Mouse (Mus musculus) forebrain, embryonic 16.5 days (tissue): ENCODE measurements around the gene Pram1. TPM values are rescaled to one million over a fixed set of nuclear protein-coding genes. Genes with fewer than 3 reads are reported as not detected.

Experiments used
- ATAC-seq: fragments of 200-750 bp; cut with Nextera tagmentation; 2 replicates; pipeline ENCODE4 v1.8.0; 2017; ENCODE audit warnings: mild to moderate bottlenecking, moderate library complexity
- H3K27ac ChIP-seq: fragments of 300-500 bp; sonication (generic); 2 replicates; pipeline ENCODE4 v1.5.1; 2014; ENCODE audit warnings: low read length, control low read depth
- H3K27me3 ChIP-seq: fragments of 300-500 bp; sonication (generic); replicated peaks from 2 replicates; pipeline ENCODE4 v1.6.1; 2014; ENCODE audit warnings: low read length; ENCODE audit not compliant: control insufficient read depth, insufficient read depth
- H3K36me3 ChIP-seq: fragments of 300-500 bp; sonication (generic); 2 replicates; pipeline ENCODE4 v1.6.1; 2014; ENCODE audit not compliant: control insufficient read depth, insufficient read depth
- H3K4me1 ChIP-seq: fragments of 300-500 bp; sonication (generic); replicated peaks from 2 replicates; pipeline ENCODE4 v1.6.1; 2014; ENCODE audit warnings: low read length; ENCODE audit not compliant: control insufficient read depth, insufficient read depth
- H3K4me2 ChIP-seq: fragments of 300-500 bp; sonication (generic); 2 replicates; pipeline ENCODE4 v1.6.1; 2014; ENCODE audit warnings: mild to moderate bottlenecking, low read length, control low read depth
- H3K4me3 ChIP-seq: fragments of 300-500 bp; sonication (generic); replicated peaks from 2 replicates; pipeline ENCODE4 v1.5.1; 2014; ENCODE audit warnings: mild to moderate bottlenecking, low read length, control low read depth
- H3K9ac ChIP-seq: fragments of 300-500 bp; sonication (generic); replicated peaks from 2 replicates; pipeline ENCODE4 v1.6.1; 2014; ENCODE audit warnings: low read depth, low read length, control low read depth
- H3K9me3 ChIP-seq: fragments of 300-500 bp; sonication (generic); 2 replicates; pipeline ENCODE4 v1.6.1; 2016; ENCODE audit warnings: low read length; ENCODE audit not compliant: control insufficient read depth
- WGBS: fragments of 180-500 bp; shearing (Covaris S2); extraction: QIAGEN DNeasy Blood & Tissue Kit; methylation state at CpG from one replicate; pipeline ENCODE4 v1.1.7; 2014; 5-methylcytosine and 5-hydroxymethylcytosine counted together
- polyA plus RNA-seq: library from polyadenylated mRNA; unstranded; fragments of >200 nt; fragmentation: Nextera tagmentation; extraction: Ambion mirVana; gene quantifications from 2 replicates; pipeline ENCODE4 v1.2.1, GENCODE M21; 2015

Gene Pram1
- polyA plus RNA-seq, 1 experiment from 2014 or later: 0.52 TPM

DNA sequence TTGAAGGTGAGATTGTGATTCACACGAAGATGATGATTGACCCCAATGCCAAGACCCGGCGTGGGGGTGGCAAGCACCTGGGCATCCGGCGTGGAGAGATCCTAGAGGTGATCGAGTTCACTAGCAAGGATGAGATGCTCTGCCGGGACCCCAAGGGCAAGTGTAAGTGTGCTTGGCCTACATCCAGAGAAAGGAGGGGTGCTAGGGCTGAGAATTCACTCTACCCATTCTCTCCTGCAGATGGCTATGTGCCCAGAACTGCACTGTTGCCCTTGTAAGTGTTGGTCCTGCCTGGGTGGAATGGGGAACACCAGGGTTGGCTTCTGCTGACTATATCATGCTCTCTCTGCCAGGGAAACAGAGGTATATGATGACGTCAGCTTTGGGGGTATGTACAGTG lies 7.2 kb downstream of the Pram1 start:
- 96% methylated on average over 8 of the region's 8 CpGs for WGBS

DNA sequence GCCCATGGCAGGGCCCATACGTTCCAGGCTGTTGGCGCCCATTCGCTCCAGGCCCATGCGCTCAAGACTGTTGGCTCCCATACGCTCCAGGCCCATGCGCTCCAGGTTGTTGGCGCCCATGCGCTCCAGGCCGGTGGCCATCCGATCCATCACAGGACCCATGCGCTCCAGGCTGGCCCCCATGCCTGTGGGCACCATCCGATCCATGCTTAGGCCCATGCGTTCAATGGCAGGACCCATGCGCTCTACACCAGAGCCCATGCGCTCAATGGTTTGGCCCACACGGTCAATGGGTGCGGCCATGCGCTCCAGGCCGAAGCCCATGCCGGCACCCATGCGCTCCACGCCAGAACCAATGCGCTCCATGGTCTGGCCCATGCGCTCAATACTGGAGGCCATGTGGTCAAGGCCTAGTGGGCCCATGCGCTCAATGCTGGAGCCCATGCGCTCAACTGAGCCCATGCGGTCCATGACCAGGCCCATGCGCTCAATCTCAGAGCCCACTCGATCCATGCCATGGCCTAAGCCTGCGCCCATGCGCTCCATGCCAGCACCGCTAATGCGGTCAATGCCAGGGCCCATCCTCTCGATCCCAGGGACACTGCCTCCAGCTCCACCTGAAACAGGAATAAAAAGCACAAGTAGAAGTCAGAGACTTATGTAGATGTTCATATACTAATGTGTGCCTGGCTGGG lies 12.1 kb downstream of the Pram1 start:
- ATAC-seq: no peak; the same call in 1 of the 2 replicates
- Histone ChIP-seq H3K27me3 (no peaks in the 10 kb centered on the region), H3K27ac (no peak overlapping the region), H3K9ac (no peak overlapping the region), H3K4me2 (no peak overlapping the region), H3K36me3 (peaks cover 56% of the 10 kb centered on the region), H3K9me3 (no peaks in the 10 kb centered on the region), H3K4me3 (no peak overlapping the region), H3K4me1 (no peaks in the 10 kb centered on the region)
- WGBS: 98% methylated on average over 34 of the region's 34 CpGs

More for the DNA sequence above, 7.2 kb downstream of the Pram1 start:
- no peaks in the 10 kb centered on the region for H3K27me3 ChIP-seq
- H3K4me1 ChIP-seq: no peaks in the 10 kb centered on the region
- H3K4me3 ChIP-seq: no peak overlapping the region
- no peak overlapping the region for H3K9ac ChIP-seq
- peaks cover 42% of the 10 kb centered on the region for H3K36me3 ChIP-seq
- H3K4me2 ChIP-seq: no peak overlapping the region
- H3K27ac ChIP-seq: no peak overlapping the region
- no peak for ATAC-seq
- H3K9me3 ChIP-seq: no peaks in the 10 kb centered on the region

GRCm38 (mm10) chr17:33666813-33667212 lies 29.0 kb downstream of the Pram1 start:
- H3K9me3 ChIP-seq: no peaks in the 10 kb centered on the region
- 82% methylated on average over 3 of the region's 3 CpGs for WGBS
- H3K36me3 ChIP-seq: peaks cover 27% of the 10 kb centered on the region
- no peak overlapping the region for H3K27ac ChIP-seq
- H3K4me1 ChIP-seq: peaks cover 15% of the 10 kb centered on the region
- ATAC-seq: no peak
- H3K4me3 ChIP-seq: no peak overlapping the region
- no peak overlapping the region for H3K4me2 ChIP-seq
- no peak overlapping the region for H3K9ac ChIP-seq
- H3K27me3 ChIP-seq: no peaks in the 10 kb centered on the region

- no peaks in the 10 kb centered on the region for H3K27me3 ChIP-seq
- peaks cover 15% of the 10 kb centered on the region for H3K4me1 ChIP-seq
- peaks cover 12% of the 10 kb centered on the region; the same call in 1 of the 2 replicates for H3K36me3 ChIP-seq
- no peak overlapping the region for H3K27ac ChIP-seq
- H3K4me2 ChIP-seq: no peak overlapping the region
- 51% methylated on average over 3 of the region's 3 CpGs for WGBS
- no peaks in the 10 kb centered on the region for H3K9me3 ChIP-seq
- no peak overlapping the region for H3K4me3 ChIP-seq
- no peak overlapping the region for H3K9ac ChIP-seq
- no peak for ATAC-seq
Observed at GRCm38 (mm10) chr17:33669681-33670080, 31.8 kb downstream of the Pram1 start.

DNA sequence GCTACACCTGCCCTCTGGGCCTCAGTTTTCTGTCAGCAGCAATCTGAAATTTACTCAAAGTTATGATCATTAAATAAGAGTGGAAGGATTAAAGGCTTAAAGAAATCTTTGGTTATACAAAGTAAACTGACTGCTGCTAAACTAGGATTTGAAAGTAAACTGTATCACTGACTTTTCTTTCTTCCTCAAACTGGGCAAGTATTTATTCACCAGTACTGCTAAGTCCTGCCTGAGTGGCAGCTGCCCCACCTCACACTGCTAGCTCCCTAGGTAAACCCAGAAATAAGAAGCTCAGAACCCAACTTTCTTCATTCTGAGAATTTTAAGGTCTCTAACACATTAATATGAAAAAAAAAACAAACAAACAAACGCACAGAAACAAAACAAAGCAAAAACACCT lies 36.0 kb downstream of the Pram1 start:
- H3K4me1 ChIP-seq: peaks cover 18% of the 10 kb centered on the region
- H3K9ac ChIP-seq: no peak overlapping the region
- no peaks in the 10 kb centered on the region for H3K9me3 ChIP-seq
- no peak overlapping the region for H3K27ac ChIP-seq
- peaks cover 14% of the 10 kb centered on the region; the same call in 1 of the 2 replicates for H3K36me3 ChIP-seq
- H3K27me3 ChIP-seq: no peaks in the 10 kb centered on the region
- H3K4me2 ChIP-seq: no peak overlapping the region
- WGBS: 84% methylated on average over 1 of the region's 1 CpGs
- no peak for ATAC-seq
- no peak overlapping the region for H3K4me3 ChIP-seq

DNA sequence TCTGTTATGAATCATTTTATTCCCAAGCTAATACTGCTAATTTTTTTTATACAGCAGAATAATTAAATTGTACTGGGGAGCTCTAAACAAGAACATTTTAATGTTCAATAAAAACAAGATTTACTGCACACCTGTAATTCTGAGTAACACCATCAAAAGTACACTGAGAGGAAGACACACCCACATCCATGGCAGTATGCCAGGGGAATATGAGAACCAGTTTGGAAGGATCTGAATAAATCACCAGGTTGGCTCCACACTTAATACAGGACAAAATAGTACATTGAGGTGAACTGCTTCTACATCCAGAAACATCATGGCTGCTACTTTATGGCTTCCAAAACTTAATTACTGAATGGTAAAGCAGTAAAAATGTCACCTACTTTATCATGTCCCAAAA lies 37.6 kb downstream of the Pram1 start:
- Histone ChIP-seq H3K27ac (no peak overlapping the region), H3K4me1 (peaks cover 9% of the 10 kb centered on the region), H3K9ac (no peak overlapping the region), H3K9me3 (no peaks in the 10 kb centered on the region), H3K27me3 (no peaks in the 10 kb centered on the region), H3K36me3 (peaks cover 14% of the 10 kb centered on the region; the same call in 1 of the 2 replicates), H3K4me3 (no peak overlapping the region), H3K4me2 (no peak overlapping the region)
- no peak for ATAC-seq

- ATAC-seq: no peak
- no peak overlapping the region for H3K4me2 ChIP-seq
- 84% methylated on average over 2 of the region's 2 CpGs for WGBS
Observed at GRCm38 (mm10) chr17:33676086-33676485, 38.2 kb downstream of the Pram1 start.

DNA sequence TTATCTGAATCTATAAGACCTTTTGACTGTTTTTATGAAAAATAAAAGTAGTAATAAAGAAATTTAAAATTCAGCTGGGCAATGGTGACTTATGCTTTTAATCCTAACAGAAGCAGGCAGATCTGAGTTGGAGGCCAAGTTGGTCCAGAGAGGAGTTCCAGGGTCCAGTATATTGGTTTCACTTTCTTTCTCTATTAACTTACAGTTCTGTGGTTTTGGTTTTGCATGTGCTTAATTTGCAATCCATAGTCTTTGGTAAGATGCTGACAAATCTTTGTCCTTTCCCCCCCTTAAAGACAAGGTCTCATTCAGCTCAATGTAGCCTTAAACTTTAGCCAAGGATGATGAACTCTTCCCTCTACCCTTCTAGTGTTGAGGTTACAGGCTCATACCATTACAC lies 40.9 kb downstream of the Pram1 start:
- Histone ChIP-seq H3K9me3 (no peaks in the 10 kb centered on the region), H3K27ac (no peak overlapping the region), H3K4me2 (no peak overlapping the region), H3K27me3 (no peaks in the 10 kb centered on the region), H3K4me3 (no peak overlapping the region), H3K9ac (no peak overlapping the region), H3K4me1 (peaks cover 23% of the 10 kb centered on the region), H3K36me3 (peaks cover 11% of the 10 kb centered on the region; the same call in 1 of the 2 replicates)
- no peak for ATAC-seq

More at GRCm38 (mm10) chr17:33676086-33676485, 38.2 kb downstream of the Pram1 start:
- Histone ChIP-seq H3K27me3 (no peaks in the 10 kb centered on the region), H3K9me3 (no peaks in the 10 kb centered on the region), H3K36me3 (peaks cover 14% of the 10 kb centered on the region; the same call in 1 of the 2 replicates), H3K9ac (no peak overlapping the region), H3K27ac (no peak overlapping the region), H3K4me1 (peaks cover 7% of the 10 kb centered on the region; the same call in 1 of the 2 replicates), H3K4me3 (no peak overlapping the region)

- H3K4me1 ChIP-seq: peaks cover 31% of the 10 kb centered on the region
- no peaks in the 10 kb centered on the region for H3K27me3 ChIP-seq
- H3K9ac ChIP-seq: no peak overlapping the region
- peak overlapping the region; percentile 14; the same call in 1 of the 2 replicates for H3K4me2 ChIP-seq
- peaks cover 4% of the 10 kb centered on the region; the same call in 1 of the 2 replicates for H3K36me3 ChIP-seq
- no peaks in the 10 kb centered on the region for H3K9me3 ChIP-seq
- no peak overlapping the region for H3K4me3 ChIP-seq
- no peak for ATAC-seq
- no peak overlapping the region for H3K27ac ChIP-seq
Observed at GRCm38 (mm10) chr17:33681767-33682166, 43.9 kb downstream of the Pram1 start.
